Mouse (Mus musculus): Measurements from ENCODE around the gene Rassf7. TPM values are rescaled to one million over a fixed set of nuclear protein-coding genes. Genes with fewer than 3 reads are reported as not detected.
A peak's percentile ranks its signal among the peaks of the same experiment; 100 is the strongest.

Gene Rassf7
- polyA plus RNA-seq, 1 experiment from 2014 or later, result 27.2 TPM

GRCm38 (mm10) chr7:141222696-141223215 lies 7.1 kb downstream of the Rassf7 start:
- no peaks in the 10 kb centered on the region for H3K9me3 ChIP-seq (ENCODE audit: control insufficient read depth, low read length)
- H3K4me2 ChIP-seq (ENCODE audit: low read length), result peak overlapping the region; percentile 69
- ATAC-seq (ENCODE audit: low FRiP score, low TSS enrichment) (no peak), DNase-seq (no peak)
- peak overlapping the region; percentile 33; the same call in 1 of the 2 replicates for H3K4me3 ChIP-seq (replicated peaks; ENCODE audit: low read depth, low read length)
- WGBS, result 92% methylated on average over 4 of the region's 4 CpGs
- H3K36me3 ChIP-seq (ENCODE audit: control insufficient read depth, insufficient read depth, low read length), result 0 out of 2 replicates have a peak, but pooled peaks cover 5% of the 10 kb centered on the region
- peak overlapping the region; percentile 78; the same call in 1 of the 2 replicates for H3K27ac ChIP-seq (replicated peaks; ENCODE audit: low read depth, low read length)
- peaks cover 15% of the 10 kb centered on the region for H3K4me1 ChIP-seq (ENCODE audit: control insufficient read depth, insufficient read depth, low read length)
- no peaks in the 10 kb centered on the region for H3K27me3 ChIP-seq (ENCODE audit: control insufficient read depth, insufficient read depth, low read length)
- no peak overlapping the region; the same call in 1 of the 2 replicates for H3K9ac ChIP-seq (replicated peaks; ENCODE audit: low read length)

GRCm38 (mm10) chr7:141226535-141226934 lies 10.9 kb downstream of the Rassf7 start:
- H3K36me3 ChIP-seq (ENCODE audit: control insufficient read depth, insufficient read depth, low read length), result peaks cover 12% of the 10 kb centered on the region
- H3K4me2 ChIP-seq (ENCODE audit: low read length), result no peak overlapping the region
- 85% methylated on average over 6 of the region's 6 CpGs for WGBS
- no peak for ATAC-seq (ENCODE audit: low FRiP score, low TSS enrichment)
- H3K27ac ChIP-seq (replicated peaks; ENCODE audit: low read depth, low read length), result no peak overlapping the region
- no peak for DNase-seq
- no peak overlapping the region for H3K4me3 ChIP-seq (replicated peaks; ENCODE audit: low read depth, low read length)
- no peaks in the 10 kb centered on the region for H3K27me3 ChIP-seq (ENCODE audit: control insufficient read depth, insufficient read depth, low read length)
- H3K4me1 ChIP-seq (ENCODE audit: control insufficient read depth, insufficient read depth, low read length), result peaks cover 22% of the 10 kb centered on the region
- no peaks in the 10 kb centered on the region for H3K9me3 ChIP-seq (ENCODE audit: control insufficient read depth, low read length)
- H3K9ac ChIP-seq (replicated peaks; ENCODE audit: low read length), result no peak overlapping the region

- Histone ChIP-seq H3K27ac (replicated peaks; ENCODE audit: low read depth, low read length) (no peak overlapping the region), H3K4me3 (replicated peaks; ENCODE audit: low read depth, low read length) (no peak overlapping the region), H3K9me3 (ENCODE audit: control insufficient read depth, low read length) (no peaks in the 10 kb centered on the region), H3K27me3 (ENCODE audit: control insufficient read depth, insufficient read depth, low read length) (no peaks in the 10 kb centered on the region), H3K36me3 (ENCODE audit: control insufficient read depth, insufficient read depth, low read length) (peaks cover 25% of the 10 kb centered on the region), H3K4me2 (ENCODE audit: low read length) (peak overlapping the region; percentile 96; the same call in 1 of the 2 replicates), H3K4me1 (ENCODE audit: control insufficient read depth, insufficient read depth, low read length) (peaks cover 13% of the 10 kb centered on the region), H3K9ac (replicated peaks; ENCODE audit: low read length) (no peak overlapping the region)
- ATAC-seq (ENCODE audit: low FRiP score, low TSS enrichment), result 0 out of 2 replicates have a peak, but pooled peaks have one; percentile 12
- DNase-seq, result no peak
- WGBS, result 72% methylated on average over 4 of the region's 4 CpGs
Observed at GRCm38 (mm10) chr7:141227796-141228195, 12.1 kb downstream of the Rassf7 start.

- no peaks in the 10 kb centered on the region for H3K9me3 ChIP-seq (ENCODE audit: control insufficient read depth, low read length)
- under 1% methylated on average over 76 of the region's 76 CpGs for WGBS
- H3K27ac ChIP-seq (replicated peaks; ENCODE audit: low read depth, low read length), result peak within 1 kb of the TSS; percentile 95
- ATAC-seq (ENCODE audit: low FRiP score, low TSS enrichment) (peak; percentile 95), DNase-seq (peak; percentile 95)
- peak within 1 kb of the TSS; percentile 88 for H3K9ac ChIP-seq (replicated peaks; ENCODE audit: low read length)
- H3K4me2 ChIP-seq (ENCODE audit: low read length), result peak within 1 kb of the TSS; percentile 96
- no peaks in the 10 kb centered on the region for H3K27me3 ChIP-seq (ENCODE audit: control insufficient read depth, insufficient read depth, low read length)
- H3K4me1 ChIP-seq (ENCODE audit: control insufficient read depth, insufficient read depth, low read length), result peaks cover 11% of the 10 kb centered on the region
- peak within 1 kb of the TSS; percentile 100 for H3K4me3 ChIP-seq (replicated peaks; ENCODE audit: low read depth, low read length)
- peaks cover 31% of the 10 kb centered on the region for H3K36me3 ChIP-seq (ENCODE audit: control insufficient read depth, insufficient read depth, low read length)
Observed at GRCm38 (mm10) chr7:141228279-141229067, 12.8 kb downstream of the Rassf7 start, which contains the start of gene Phrf1. TSS of gene Phrf1 (plus strand) at chr7:141228784.

GRCm38 (mm10) chr7:141229702-141230101 lies 14.0 kb downstream of the Rassf7 start:
- ATAC-seq (ENCODE audit: low FRiP score, low TSS enrichment) (no peak), DNase-seq (no peak)
- Histone ChIP-seq H3K4me1 (ENCODE audit: control insufficient read depth, insufficient read depth, low read length) (peaks cover 11% of the 10 kb centered on the region), H3K4me2 (ENCODE audit: low read length) (peak overlapping the region; percentile 96), H3K4me3 (replicated peaks; ENCODE audit: low read depth, low read length) (peak overlapping the region; percentile 100), H3K36me3 (ENCODE audit: control insufficient read depth, insufficient read depth, low read length) (peaks cover 44% of the 10 kb centered on the region), H3K27me3 (ENCODE audit: control insufficient read depth, insufficient read depth, low read length) (no peaks in the 10 kb centered on the region), H3K9me3 (ENCODE audit: control insufficient read depth, low read length) (no peaks in the 10 kb centered on the region), H3K27ac (replicated peaks; ENCODE audit: low read depth, low read length) (no peak overlapping the region), H3K9ac (replicated peaks; ENCODE audit: low read length) (peak overlapping the region; percentile 88)
- WGBS, result 63% methylated on average over 6 of the region's 6 CpGs

GRCm38 (mm10) chr7:141230570-141230969 lies 14.9 kb downstream of the Rassf7 start:
- DNase-seq (no peak), ATAC-seq (ENCODE audit: low FRiP score, low TSS enrichment) (no peak)
- Histone ChIP-seq H3K4me2 (ENCODE audit: low read length) (peak overlapping the region; percentile 3; the same call in 1 of the 2 replicates), H3K4me1 (ENCODE audit: control insufficient read depth, insufficient read depth, low read length) (peaks cover 11% of the 10 kb centered on the region), H3K27me3 (ENCODE audit: control insufficient read depth, insufficient read depth, low read length) (no peaks in the 10 kb centered on the region), H3K36me3 (ENCODE audit: control insufficient read depth, insufficient read depth, low read length) (peaks cover 52% of the 10 kb centered on the region), H3K9me3 (ENCODE audit: control insufficient read depth, low read length) (no peaks in the 10 kb centered on the region), H3K27ac (replicated peaks; ENCODE audit: low read depth, low read length) (no peak overlapping the region), H3K9ac (replicated peaks; ENCODE audit: low read length) (no peak overlapping the region), H3K4me3 (replicated peaks; ENCODE audit: low read depth, low read length) (no peak overlapping the region)
- WGBS, result 97% methylated on average over 4 of the region's 4 CpGs

GRCm38 (mm10) chr7:141231111-141231510 lies 15.5 kb downstream of the Rassf7 start:
- Histone ChIP-seq H3K27ac (replicated peaks; ENCODE audit: low read depth, low read length) (no peak overlapping the region), H3K36me3 (ENCODE audit: control insufficient read depth, insufficient read depth, low read length) (peaks cover 56% of the 10 kb centered on the region), H3K9me3 (ENCODE audit: control insufficient read depth, low read length) (no peaks in the 10 kb centered on the region), H3K27me3 (ENCODE audit: control insufficient read depth, insufficient read depth, low read length) (no peaks in the 10 kb centered on the region), H3K4me3 (replicated peaks; ENCODE audit: low read depth, low read length) (no peak overlapping the region), H3K4me2 (ENCODE audit: low read length) (no peak overlapping the region), H3K4me1 (ENCODE audit: control insufficient read depth, insufficient read depth, low read length) (peaks cover 11% of the 10 kb centered on the region), H3K9ac (replicated peaks; ENCODE audit: low read length) (no peak overlapping the region)
- 96% methylated on average over 3 of the region's 3 CpGs for WGBS
- ATAC-seq (ENCODE audit: low FRiP score, low TSS enrichment) (no peak), DNase-seq (no peak)

GRCm38 (mm10) chr7:141231551-141231950 lies 15.9 kb downstream of the Rassf7 start:
- no peak overlapping the region for H3K4me2 ChIP-seq (ENCODE audit: low read length)
- H3K9me3 ChIP-seq (ENCODE audit: control insufficient read depth, low read length), result no peaks in the 10 kb centered on the region
- H3K4me3 ChIP-seq (replicated peaks; ENCODE audit: low read depth, low read length), result no peak overlapping the region
- 90% methylated on average over 9 of the region's 10 CpGs for WGBS
- no peak overlapping the region for H3K9ac ChIP-seq (replicated peaks; ENCODE audit: low read length)
- peaks cover 59% of the 10 kb centered on the region for H3K36me3 ChIP-seq (ENCODE audit: control insufficient read depth, insufficient read depth, low read length)
- peaks cover 11% of the 10 kb centered on the region for H3K4me1 ChIP-seq (ENCODE audit: control insufficient read depth, insufficient read depth, low read length)
- no peak overlapping the region for H3K27ac ChIP-seq (replicated peaks; ENCODE audit: low read depth, low read length)
- H3K27me3 ChIP-seq (ENCODE audit: control insufficient read depth, insufficient read depth, low read length), result no peaks in the 10 kb centered on the region
- ATAC-seq (ENCODE audit: low FRiP score, low TSS enrichment) (no peak), DNase-seq (no peak)

Data from midbrain, embryonic 14.5 days (tissue).